Mouse (Mus musculus) cerebellum, adult 2 months (tissue): ENCODE results near the gene Gm49373. TPM values are rescaled to one million over a fixed set of nuclear protein-coding genes. Genes with fewer than 3 reads are reported as not detected.

ENCODE experiments used
- DNase-seq, 2 experiments: peaks; one replicate each; pipeline ENCODE4 v3.0.0; 2021
- H3K27ac ChIP-seq: fragments of 200-500 bp; 2 replicates; pipeline ENCODE4 v1.5.1; 2012; ENCODE audit warnings: low read length, control low read depth, inconsistent platforms; ENCODE audit not compliant: insufficient read depth
- H3K27me3 ChIP-seq: fragments of 200-500 bp; 2 replicates; pipeline ENCODE4 v1.6.1; 2012; ENCODE audit warnings: inconsistent platforms, mild to moderate bottlenecking, low read length, moderate library complexity; ENCODE audit not compliant: control insufficient read depth, insufficient read depth
- H3K4me1 ChIP-seq: fragments of 200-500 bp; 2 replicates; pipeline ENCODE4 v1.6.1; 2011; ENCODE audit warnings: low read length; ENCODE audit not compliant: control insufficient read depth, insufficient read depth
- H3K4me3 ChIP-seq: fragments of 200-500 bp; replicated peaks from 2 replicates; pipeline ENCODE3; 2011; ENCODE audit warnings: mild to moderate bottlenecking, low read depth, low read length, control low read depth; ENCODE audit not compliant: insufficient read depth
- CTCF ChIP-seq: fragments of 200-500 bp; IDR thresholded peaks from 2 replicates; pipeline ENCODE4 v1.5.1; 2011; ENCODE audit warnings: low read depth, mild to moderate bottlenecking, control low read depth, low read length, moderate library complexity, borderline replicate concordance; ENCODE audit not compliant: insufficient read depth
- POLR2A ChIP-seq: fragments of 200-500 bp; IDR thresholded peaks from 2 replicates; pipeline ENCODE4 v1.6.1; 2011; ENCODE audit warnings: low read length, control low read depth, borderline replicate concordance; ENCODE audit not compliant: insufficient read depth
- WGBS: fragments of 180-500 bp; shearing (Covaris S2); methylation state at CpG from one replicate; pipeline ENCODE4 v1.1.7; 2018; 5-methylcytosine and 5-hydroxymethylcytosine counted together
- polyA plus RNA-seq: library from polyadenylated mRNA; depleted of rRNA; stranded (reverse); fragments of >200 nt; gene quantifications from 2 replicates; pipeline ENCODE4 v1.2.3, GENCODE M21; 2012

Gm49373 gene
- polyA plus RNA-seq, 1 experiment, result 1.8 TPM

DNA sequence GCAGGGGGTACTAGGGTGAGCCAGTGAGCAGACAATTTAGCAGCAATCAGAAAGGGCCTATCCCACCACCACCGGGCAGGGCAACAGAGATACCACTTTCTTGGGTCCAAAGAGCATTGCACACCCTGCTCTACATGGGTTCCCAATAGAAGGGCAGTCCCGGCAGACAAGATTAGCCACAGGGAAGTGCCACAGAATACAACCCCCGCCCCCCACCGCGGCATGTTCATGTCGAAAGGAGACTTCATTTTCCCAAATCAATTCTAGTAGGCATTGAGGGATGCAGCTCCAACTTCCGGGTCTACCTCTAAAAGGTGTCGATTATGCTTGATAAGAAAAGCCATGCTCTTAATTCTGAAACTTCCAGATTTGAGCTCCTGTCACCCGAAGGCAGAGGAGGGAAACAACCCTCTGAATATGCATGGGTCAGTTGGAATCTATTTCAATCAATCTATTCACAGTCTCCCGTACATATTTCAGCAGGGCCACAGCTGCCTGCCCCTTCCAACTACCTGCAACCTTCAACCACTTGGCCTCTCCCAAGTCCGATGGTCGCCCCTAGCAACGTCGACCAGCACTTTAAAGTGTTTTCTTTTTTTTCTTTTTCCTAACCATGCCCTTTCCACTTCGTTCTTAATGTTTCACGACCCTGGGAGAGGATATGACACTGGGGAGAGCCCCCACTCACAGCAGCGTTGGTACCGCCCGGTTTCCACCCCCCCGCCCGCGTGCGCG, 18.2 kb upstream of the Gm49373 start:
- TF ChIP-seq CTCF, result no peak
- TF ChIP-seq POLR2A, result no peak
- 2% methylated on average over 24 of the region's 24 CpGs for WGBS
- Histone ChIP-seq H3K4me1 (peaks cover 9% of the 10 kb centered on the region), H3K27me3 (no peaks in the 10 kb centered on the region), H3K27ac (no peak overlapping the region), H3K4me3 (peak overlapping the region; percentile 93)
- DNase-seq, result no peak

DNA sequence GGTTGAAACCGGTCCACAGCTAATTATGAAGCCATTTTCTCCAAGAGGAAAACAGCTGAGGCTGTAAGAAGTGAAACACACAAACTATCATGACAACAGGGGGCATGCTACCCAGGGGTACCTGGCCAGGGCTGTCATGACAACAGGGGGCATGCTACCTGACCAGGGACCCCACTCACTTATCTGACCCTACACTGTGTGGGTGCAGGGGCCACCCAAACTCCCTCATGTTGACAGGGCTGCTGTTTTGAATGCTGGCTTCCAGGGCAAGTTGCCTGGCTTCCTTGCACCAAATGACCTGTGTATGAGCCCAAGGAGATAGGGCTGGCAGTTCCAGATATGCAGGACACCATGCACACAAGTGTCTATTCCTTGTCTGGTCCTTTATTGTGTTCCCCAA, 17.6 kb upstream of the Gm49373 start:
- peak overlapping the region; percentile 93 for H3K4me3 ChIP-seq
- WGBS, result 88% methylated on average over 1 of the region's 1 CpGs
- H3K27me3 ChIP-seq, result no peaks in the 10 kb centered on the region
- no peak overlapping the region for H3K27ac ChIP-seq
- no peak for DNase-seq
- no peak for TF ChIP-seq POLR2A
- TF ChIP-seq CTCF, result no peak
- peaks cover 9% of the 10 kb centered on the region for H3K4me1 ChIP-seq

DNA sequence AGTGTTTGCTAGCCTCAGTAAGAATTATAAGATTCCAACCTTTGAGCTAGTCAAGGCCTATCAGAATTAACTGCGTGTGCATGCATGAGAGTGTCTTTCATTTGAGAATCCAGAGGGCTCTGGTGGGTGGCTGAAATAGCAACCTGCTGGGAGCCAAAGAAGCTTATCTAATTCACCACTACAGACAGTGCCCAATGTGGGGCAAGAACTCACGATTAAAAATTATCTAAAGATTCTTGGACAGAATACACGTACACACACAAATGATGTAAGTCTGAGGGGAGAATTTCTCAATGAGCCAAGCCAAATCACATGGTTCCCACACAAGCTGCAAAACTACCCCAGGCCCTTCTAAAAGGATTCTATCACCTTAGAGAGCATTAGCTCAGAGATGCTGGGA, 10.4 kb upstream of the Gm49373 start:
- Histone ChIP-seq H3K27ac (no peak overlapping the region), H3K4me1 (peaks cover 4% of the 10 kb centered on the region), H3K4me3 (no peak overlapping the region), H3K27me3 (no peaks in the 10 kb centered on the region)
- no peak for DNase-seq
- no peak for TF ChIP-seq CTCF
- TF ChIP-seq POLR2A, result no peak
- WGBS, result 58% methylated on average over 3 of the region's 3 CpGs

GRCm38 (mm10) chr9:21081127-21081526, 8.2 kb upstream of the Gm49373 start:
- DNase-seq, result peak in 1 of 2 experiments; percentile 25
- H3K4me3 ChIP-seq, result no peak overlapping the region
- no peak overlapping the region for H3K27ac ChIP-seq
- peaks cover 4% of the 10 kb centered on the region for H3K4me1 ChIP-seq
- WGBS, result 31% methylated on average over 9 of the region's 9 CpGs
- TF ChIP-seq POLR2A (no peak), CTCF (no peak)
- H3K27me3 ChIP-seq, result no peaks in the 10 kb centered on the region

GRCm38 (mm10) chr9:21075625-21076024, 2.7 kb upstream of the Gm49373 start:
- DNase-seq, result no peak
- no peaks in the 10 kb centered on the region; the same call in 1 of the 2 replicates for H3K4me1 ChIP-seq
- H3K27me3 ChIP-seq, result no peaks in the 10 kb centered on the region
- WGBS, result 88% methylated on average over 3 of the region's 3 CpGs
- no peak overlapping the region for H3K27ac ChIP-seq
- no peak for TF ChIP-seq POLR2A
- TF ChIP-seq CTCF, result no peak
- no peak overlapping the region for H3K4me3 ChIP-seq

GRCm38 (mm10) chr9:21074173-21074572, 1.3 kb upstream of the Gm49373 start:
- no peak overlapping the region for H3K27ac ChIP-seq
- DNase-seq, result no peak
- WGBS, result 68% methylated on average over 1 of the region's 1 CpGs
- H3K4me3 ChIP-seq, result no peak overlapping the region
- H3K4me1 ChIP-seq, result no peaks in the 10 kb centered on the region; the same call in 1 of the 2 replicates
- TF ChIP-seq CTCF (no peak), POLR2A (no peak)
- no peaks in the 10 kb centered on the region for H3K27me3 ChIP-seq

DNA sequence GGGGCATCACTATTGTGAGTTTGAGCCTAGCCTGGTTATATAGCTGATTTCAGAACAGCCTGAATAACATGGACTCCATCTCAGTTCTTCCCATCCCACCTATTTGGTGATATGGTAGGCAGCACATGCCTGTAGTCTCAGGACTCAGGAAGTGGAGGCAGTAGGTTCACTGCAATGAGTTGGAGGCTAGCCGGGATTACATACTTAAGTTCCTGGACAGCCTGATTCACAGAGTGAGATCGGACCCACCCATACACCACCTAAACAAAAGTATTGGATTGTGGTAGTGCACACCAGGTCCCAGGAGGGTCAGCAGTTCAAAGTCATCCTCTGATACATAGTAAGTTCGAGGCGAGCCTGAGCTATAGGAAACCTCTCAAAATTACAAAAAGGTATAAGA, 255 bp downstream of the Gm49373 start:
- TF ChIP-seq POLR2A, result no peak
- no peak for TF ChIP-seq CTCF
- DNase-seq, result no peak
- Histone ChIP-seq H3K4me3 (peak overlapping the region; percentile 81), H3K27me3 (no peaks in the 10 kb centered on the region), H3K4me1 (no peaks in the 10 kb centered on the region; the same call in 1 of the 2 replicates), H3K27ac (no peak overlapping the region)
- 15% methylated on average over 4 of the region's 4 CpGs for WGBS

- DNase-seq, result no peak
- no peaks in the 10 kb centered on the region for H3K27me3 ChIP-seq
- TF ChIP-seq POLR2A, result no peak
- TF ChIP-seq CTCF, result no peak
- no peaks in the 10 kb centered on the region for H3K4me1 ChIP-seq
- no peak within 1 kb of the TSS for H3K27ac ChIP-seq
- 86% methylated on average over 27 of the region's 27 CpGs for WGBS
- H3K4me3 ChIP-seq, result no peak within 1 kb of the TSS
Observed at GRCm38 (mm10) chr9:21067006-21067684, 5.8 kb downstream of the Gm49373 start, which contains the start of gene Zglp1. TSS of gene Zglp1 (minus strand) at chr9:21067093.
